Mouse (Mus musculus) embryonic stem cell, embryonic (primary cell): ENCODE results near the gene Cenpb.

Experiments used
- CTCF ChIA-PET, 4 experiments: fragments of 300-600 bp in 2 of 4; fragments of 350-600 bp in 2 of 4; sonication (Branson Sonifier 250); formaldehyde crosslinking; loops; one replicate each; lab custom pipeline; 2022; ENCODE audit warnings: inconsistent platforms in 2 of 4; lab: Charles Lee
- POLR2A ChIA-PET, 4 experiments: fragments of 300-600 bp in 2 of 4; fragments of 350-600 bp in 2 of 4; sonication (Branson Sonifier 250); formaldehyde crosslinking; loops; one replicate each; lab custom pipeline; 2022; ENCODE audit warnings: antibody characterized with exemption in 4 of 4, inconsistent platforms in 1 of 4; lab: Charles Lee

Gene Cenpb

DNA sequence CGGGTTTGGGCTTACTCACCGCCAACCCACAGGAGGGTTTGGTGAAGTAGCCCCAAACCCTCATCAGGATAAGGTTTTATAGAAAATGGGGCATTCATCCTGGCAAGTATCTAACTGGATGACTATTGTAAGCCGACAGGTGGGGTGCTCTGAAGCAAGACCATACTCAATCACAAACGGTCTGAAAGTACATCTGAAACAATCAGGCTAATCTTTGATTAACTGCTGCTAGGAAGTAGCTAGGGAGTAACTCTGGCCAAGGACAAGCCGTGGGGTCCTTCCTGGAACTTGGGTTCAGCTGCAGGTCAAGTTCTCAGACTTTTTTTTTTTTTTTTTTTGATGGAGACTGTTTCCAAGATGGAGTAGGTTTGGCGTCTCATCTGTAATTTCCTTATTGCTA, 11.9 kb downstream of the Cenpb start:
- ChIA-PET CTCF (interaction anchor here in 3 of 4 experiments (0.6 to 2.0 kb wide), 4 partner anchors 32 to 1410 kb away, joined by 4 to 6 read pairs (median 4); no protein-coding TSS in a partner anchor), POLR2A (interaction anchor here (0.9 to 5.7 kb wide), 9 partner anchors 7 to 37 kb away, joined by 3 to 95 read pairs (median 6); partner anchors contain the start of genes 1700037H04Rik (in 4 of the 4), Cdc25b (in 1 of the 4) and Spef1 (in 1 of the 4))

GRCm38 (mm10) chr2:131166172-131166571, 13.7 kb downstream of the Cenpb start:
- ChIA-PET CTCF (interaction anchor here in 1 of 4 experiments (0.6 kb wide), 1 partner anchor 128 kb away, joined by 3 read pairs; no protein-coding TSS in a partner anchor), POLR2A (interaction anchor here in 1 of 4 experiments (1.9 kb wide), 1 partner anchor 12 kb away, joined by 7 read pairs; no protein-coding TSS in a partner anchor)

GRCm38 (mm10) chr2:131163924-131164323, 15.9 kb downstream of the Cenpb start:
- ChIA-PET POLR2A (interaction anchor here in 2 of 4 experiments (0.9 to 1.0 kb wide), 2 partner anchors 9 kb away, joined by 3 read pairs; no protein-coding TSS in a partner anchor), CTCF (interaction anchor here in 1 of 4 experiments (0.6 kb wide), 1 partner anchor 46 kb away, joined by 3 read pairs; no protein-coding TSS in a partner anchor)

DNA sequence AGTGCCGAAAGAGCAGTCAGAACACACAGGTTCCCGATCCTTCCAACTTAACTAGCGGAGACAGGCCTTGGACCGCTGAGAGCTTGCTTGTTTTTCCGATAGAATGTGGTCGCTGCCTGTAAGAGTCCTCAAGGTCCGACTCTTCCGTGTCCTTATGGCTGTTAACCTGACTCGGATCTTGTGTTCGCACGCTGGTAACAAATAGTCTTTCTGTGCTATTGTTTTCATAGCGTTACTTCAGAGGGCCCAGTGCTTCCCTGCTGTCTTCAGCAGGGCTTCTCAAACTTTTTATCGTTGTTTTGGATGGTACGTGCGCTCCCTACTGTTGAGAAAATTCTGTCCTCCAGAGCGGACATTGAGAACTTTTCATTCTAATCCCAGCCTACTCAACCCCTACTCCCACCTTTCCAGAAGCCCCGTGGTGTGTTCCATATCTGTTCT, 19.2 kb downstream of the Cenpb start:
- POLR2A ChIA-PET, result interaction anchor here (0.5 to 5.0 kb wide), 60 partner anchors 8 to 597 kb away, joined by 3 to 95 read pairs (median 8); partner anchors contain the start of genes Cdc25b (in 3 of the 4), Pank2 (in 3 of the 4), Spef1 (in 3 of the 4) and Cenpb (in 2 of the 4)
- CTCF ChIA-PET, result interaction anchor here in 3 of 4 experiments (0.7 to 1.7 kb wide), 15 partner anchors 8 to 104 kb away, joined by 3 to 14 read pairs (median 4); partner anchors contain the start of genes Cdc25b (in 1 of the 3), Pank2 (in 1 of the 3) and Spef1 (in 1 of the 3)

DNA sequence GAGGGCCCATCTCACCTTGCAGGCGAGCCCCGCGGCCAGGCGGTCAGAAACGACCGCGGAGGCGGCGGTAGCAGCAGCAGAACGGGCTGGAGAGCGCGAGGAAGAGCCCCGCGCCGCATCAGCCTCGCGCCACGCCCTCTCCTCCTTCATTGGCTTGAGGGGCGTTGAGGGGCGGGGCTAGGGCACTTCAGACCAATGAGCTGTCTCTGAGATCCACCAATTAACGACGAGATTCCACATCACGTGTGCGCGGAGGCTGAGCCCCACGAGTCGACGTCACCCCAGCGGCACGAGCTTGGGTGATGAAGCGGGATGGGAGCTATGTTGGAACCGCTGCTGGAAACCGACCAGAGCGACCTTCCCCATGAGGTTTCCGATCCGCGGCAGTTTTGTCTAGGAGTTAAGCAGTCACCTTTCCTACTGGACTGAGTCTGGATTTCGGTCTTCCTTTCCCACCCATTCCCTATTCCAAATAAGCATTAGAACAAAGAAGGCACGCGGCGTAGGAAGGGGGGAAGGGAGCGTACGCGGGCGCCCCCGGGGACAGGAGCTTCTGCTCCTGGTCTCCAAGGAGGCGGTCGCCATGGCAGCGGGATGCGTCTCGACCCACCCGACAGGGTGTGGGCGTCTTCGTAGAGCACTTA, 19.8 kb downstream of the Cenpb start, which contains the start of gene 1700037H04Rik:
Gene 1700037H04Rik, minus strand, starts transcription at position 144 of the 644 bp plus-strand sequence.
- ChIA-PET CTCF (interaction anchor here in 3 of 4 experiments (0.6 to 1.7 kb wide), 19 partner anchors 9 to 105 kb away, joined by 3 to 14 read pairs (median 4); partner anchors contain the start of genes Cdc25b (in 2 of the 3), Spef1 (in 2 of the 3), Ap5s1 (in 1 of the 3) and Pank2 (in 1 of the 3)), POLR2A (interaction anchor here (0.5 to 5.0 kb wide), 72 partner anchors 8 to 597 kb away, joined by 3 to 95 read pairs (median 5); partner anchors contain the start of genes Cdc25b (in 4 of the 4), Spef1 (in 4 of the 4), Pank2 (in 3 of the 4) and Cenpb (in 2 of the 4))

DNA sequence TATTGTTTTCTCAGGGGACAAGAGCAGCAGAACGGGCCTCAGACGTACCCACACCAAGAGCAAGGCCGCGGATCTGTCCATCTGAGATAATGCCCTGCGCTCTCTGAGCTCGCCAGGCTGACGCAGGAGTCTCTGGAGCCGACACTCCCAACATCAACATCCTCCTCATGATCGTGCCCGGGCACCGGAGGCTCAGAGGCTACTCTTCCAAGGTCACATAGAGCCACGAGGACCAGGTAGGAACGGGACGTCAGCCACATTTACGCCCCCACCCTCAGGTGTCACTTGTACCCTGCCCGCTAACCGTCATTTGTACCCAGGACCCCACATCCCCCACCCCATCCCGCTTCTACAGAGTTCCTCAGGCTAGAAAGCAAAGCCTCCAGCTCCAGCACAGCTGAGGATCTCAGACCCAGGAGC, 20.4 kb downstream of the Cenpb start:
- ChIA-PET CTCF (interaction anchor here in 3 of 4 experiments (0.6 to 1.7 kb wide), 14 partner anchors 12 to 104 kb away, joined by 3 to 14 read pairs (median 4); partner anchors contain the start of genes Ap5s1 (in 1 of the 3), Cdc25b (in 1 of the 3) and Spef1 (in 1 of the 3)), POLR2A (interaction anchor here (0.7 to 5.0 kb wide), 63 partner anchors 8 to 495 kb away, joined by 3 to 95 read pairs (median 7); partner anchors contain the start of genes Cdc25b (in 4 of the 4), Spef1 (in 4 of the 4), Pank2 (in 3 of the 4) and Cenpb (in 2 of the 4))

GRCm38 (mm10) chr2:131156987-131157386, 22.9 kb downstream of the Cenpb start:
- ChIA-PET CTCF (no interaction called here), POLR2A (interaction anchor here (0.5 to 3.8 kb wide), 12 partner anchors 6 to 936 kb away, joined by 3 to 28 read pairs (median 4); partner anchors contain the start of genes Cdc25b (in 2 of the 4) and Spef1 (in 2 of the 4))

DNA sequence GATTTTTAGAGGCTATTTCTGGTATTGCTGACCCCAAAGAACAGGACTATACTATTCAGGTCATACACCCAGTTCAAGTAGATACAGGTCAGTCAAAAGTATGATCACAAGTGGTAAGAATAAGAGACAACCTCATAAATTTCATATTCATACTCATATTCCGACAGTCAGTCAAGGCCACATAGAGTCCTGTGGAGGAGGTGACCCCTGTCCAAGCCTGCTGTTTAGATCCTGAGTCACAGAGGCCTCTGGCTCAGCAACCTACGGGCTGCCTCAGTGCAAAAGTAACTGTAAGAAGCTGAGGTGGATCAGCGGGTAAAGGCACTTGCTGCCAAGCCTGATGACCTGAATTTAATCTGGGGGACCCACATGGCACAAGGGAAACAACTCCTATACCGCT, 25.8 kb downstream of the Cenpb start:
- ChIA-PET CTCF (interaction anchor here in 1 of 4 experiments (1.3 kb wide), 1 partner anchor 99 kb away, joined by 4 read pairs; no protein-coding TSS in a partner anchor), POLR2A (interaction anchor here in 2 of 4 experiments (1.0 to 1.3 kb wide), 3 partner anchors 23 to 102 kb away, joined by 3 read pairs; partner anchors contain the start of genes Cdc25b (in 1 of the 2) and Spef1 (in 1 of the 2))

GRCm38 (mm10) chr2:131152166-131152730, 27.6 kb downstream of the Cenpb start:
- ChIA-PET CTCF (interaction anchor here (0.6 to 1.7 kb wide), 4 partner anchors 10 to 156 kb away, joined by 3 to 5 read pairs (median 5); no protein-coding TSS in a partner anchor), POLR2A (interaction anchor here in 3 of 4 experiments (0.8 to 3.9 kb wide), 13 partner anchors 7 to 202 kb away, joined by 3 to 28 read pairs (median 4); partner anchors contain the start of gene 1700037H04Rik (in 2 of the 3))

DNA sequence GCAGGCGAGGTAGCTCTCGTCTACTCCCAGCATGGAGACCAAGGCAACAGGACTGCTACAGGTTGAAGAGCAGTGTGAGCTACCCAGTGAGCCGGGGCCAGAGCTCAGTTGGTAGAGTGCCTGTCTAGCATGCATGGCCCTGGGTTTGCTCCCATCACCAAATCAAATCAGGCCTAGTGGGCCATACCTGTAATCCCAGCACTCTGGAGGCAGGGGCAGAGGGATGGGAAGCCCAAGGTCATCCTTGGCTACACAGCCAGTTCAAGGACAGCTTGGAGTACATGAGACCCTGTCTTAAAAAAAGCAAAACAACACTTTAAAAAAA, 30.7 kb downstream of the Cenpb start:
- ChIA-PET CTCF (interaction anchor here in 1 of 4 experiments (1.0 kb wide), 1 partner anchor 23 kb away, joined by 3 read pairs; the partner anchor contains the start of gene Hspa12b), POLR2A (interaction anchor here in 3 of 4 experiments (0.6 to 3.9 kb wide), 5 partner anchors 10 to 161 kb away, joined by 3 to 28 read pairs (median 4); partner anchors contain the start of gene 1700037H04Rik (in 1 of the 3))

DNA sequence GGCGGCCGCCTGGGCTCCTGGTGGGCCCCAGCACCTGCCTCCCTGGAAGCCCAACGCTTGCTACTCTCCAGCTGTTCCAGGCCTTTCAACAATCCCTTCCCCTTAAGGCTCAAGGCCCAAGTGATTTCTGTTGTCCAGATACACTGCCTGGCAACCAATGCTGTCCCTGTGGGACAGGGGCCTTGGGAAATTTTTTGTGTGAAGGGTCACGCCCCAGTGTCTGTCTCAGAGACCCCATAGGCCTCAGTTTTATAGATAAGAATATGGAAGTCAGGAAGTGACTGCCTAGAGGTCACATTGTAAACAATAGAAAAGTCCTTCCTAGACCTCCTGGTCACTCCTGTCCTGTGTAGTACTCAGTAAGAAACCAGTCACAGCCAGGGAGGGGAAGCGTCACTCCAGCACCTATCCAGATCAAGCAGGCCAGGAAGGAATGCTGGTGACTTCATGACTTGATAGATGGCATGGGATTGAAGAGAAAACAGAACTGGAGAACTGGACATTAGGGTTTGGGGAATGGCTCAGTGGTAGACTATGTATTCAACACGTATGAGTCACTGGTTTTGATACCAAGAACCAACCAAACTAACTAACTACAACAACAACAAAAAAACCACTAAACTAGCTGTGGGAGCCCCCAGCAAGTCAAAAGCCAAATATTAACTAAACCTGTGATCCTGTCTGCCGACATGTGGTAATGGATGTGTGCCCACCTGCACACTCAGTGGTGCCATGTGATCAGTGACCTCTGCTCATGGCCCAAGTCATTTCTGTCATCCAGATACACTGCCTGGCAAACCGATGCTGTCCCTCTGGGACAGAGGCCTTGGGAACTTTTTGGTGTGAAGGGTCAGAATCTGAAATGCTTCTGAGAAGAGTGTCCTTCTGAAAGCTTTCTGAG, 31.3 kb downstream of the Cenpb start:
- CTCF ChIA-PET, result interaction anchor here in 1 of 4 experiments (1.0 kb wide), 1 partner anchor 22 kb away, joined by 3 read pairs; the partner anchor contains the start of gene Hspa12b
- POLR2A ChIA-PET, result interaction anchor here in 2 of 4 experiments (1.3 to 3.9 kb wide), 2 partner anchors 10 to 27 kb away, joined by 5 to 28 read pairs; partner anchors contain the start of gene 1700037H04Rik (in 1 of the 2)

DNA sequence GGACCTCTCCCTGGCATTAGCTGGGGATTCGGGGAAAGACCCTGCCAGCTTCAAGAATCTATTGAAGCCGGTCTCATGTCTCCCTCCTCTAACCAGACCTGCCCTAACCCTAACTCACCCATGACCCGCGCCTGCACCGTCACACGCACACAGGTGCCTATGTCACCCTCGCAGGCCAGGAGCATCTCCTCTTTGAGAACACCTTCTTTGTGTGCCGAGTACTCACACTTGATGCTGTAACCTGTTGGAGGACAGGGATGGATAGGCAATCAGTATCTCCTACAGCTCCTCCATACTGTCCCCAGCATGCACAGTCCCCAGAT, 32.9 kb downstream of the Cenpb start:
- POLR2A ChIA-PET, result interaction anchor here in 2 of 4 experiments (1.2 to 1.5 kb wide), 3 partner anchors 13 to 28 kb away, joined by 3 to 4 read pairs (median 4); partner anchors contain the start of gene 1700037H04Rik (in 2 of the 2)
- CTCF ChIA-PET, result interaction anchor here in 1 of 4 experiments (0.8 kb wide), 1 partner anchor 759 kb away, joined by 3 read pairs; no protein-coding TSS in a partner anchor

GRCm38 (mm10) chr2:131146193-131147042, 33.4 kb downstream of the Cenpb start:
- CTCF ChIA-PET, result interaction anchor here in 3 of 4 experiments (0.8 to 1.9 kb wide), 3 partner anchors 13 to 758 kb away, joined by 3 to 7 read pairs (median 3); partner anchors contain the start of gene 1700037H04Rik (in 1 of the 3)
- POLR2A ChIA-PET, result interaction anchor here in 2 of 4 experiments (0.7 to 2.2 kb wide), 12 partner anchors 10 to 887 kb away, joined by 3 to 19 read pairs (median 4); partner anchors contain the start of genes 1700037H04Rik (in 2 of the 2), Cdc25b (in 1 of the 2) and Spef1 (in 1 of the 2)

DNA sequence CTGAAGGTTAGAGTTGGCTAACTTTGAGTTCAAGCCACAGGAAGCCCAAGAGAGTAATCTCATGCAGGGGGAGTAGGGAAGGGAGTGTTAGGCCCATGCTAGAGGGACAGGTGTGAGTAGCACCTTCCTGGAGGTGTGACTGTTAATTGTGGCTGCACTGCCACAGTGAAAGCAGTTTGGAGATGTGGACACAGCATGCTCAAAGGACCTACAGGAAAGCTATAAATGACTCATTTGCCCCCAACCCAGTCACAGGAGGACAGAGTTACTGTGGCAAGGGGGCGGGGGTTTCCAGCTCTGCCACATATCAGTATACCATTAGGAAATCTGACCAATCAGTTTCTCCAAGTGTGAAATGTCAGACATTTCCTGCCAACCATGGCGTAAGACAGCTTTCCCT, 34.3 kb downstream of the Cenpb start:
- ChIA-PET CTCF (interaction anchor here in 3 of 4 experiments (0.5 to 1.9 kb wide), 10 partner anchors 14 to 167 kb away, joined by 3 to 10 read pairs (median 6); partner anchors contain the start of genes 1700037H04Rik (in 1 of the 3), Cdc25b (in 1 of the 3) and Hspa12b (in 1 of the 3)), POLR2A (interaction anchor here in 3 of 4 experiments (0.6 to 2.2 kb wide), 19 partner anchors 11 to 352 kb away, joined by 3 to 19 read pairs (median 3); partner anchors contain the start of genes 1700037H04Rik (in 3 of the 3), Cdc25b (in 2 of the 3), Spef1 (in 2 of the 3) and Pank2 (in 1 of the 3))
